Mouse (Mus musculus) lung, adult 2 months (tissue): Measurements from ENCODE around the gene Gm10490. TPM values are rescaled to one million over a fixed set of nuclear protein-coding genes. Genes with fewer than 3 reads are reported as not detected.

ENCODE experiments used
- DNase-seq: peaks from one replicate; pipeline ENCODE4 v3.0.0; 2022
- H3K4me1 ChIP-seq: fragments of 200-500 bp; 2 replicates; pipeline ENCODE4 v1.6.1; 2011; ENCODE audit warnings: low read length; ENCODE audit not compliant: control insufficient read depth, insufficient read depth
- H3K4me3 ChIP-seq: fragments of 200-500 bp; replicated peaks from 2 replicates; pipeline ENCODE3; 2011; ENCODE audit warnings: low read depth, mild to moderate bottlenecking, control low read depth, low read length; ENCODE audit errors: extremely low read depth
- CTCF ChIP-seq: fragments of 200-500 bp; IDR thresholded peaks from 2 replicates; pipeline ENCODE4 v1.5.1; 2011; ENCODE audit warnings: mild to moderate bottlenecking, low read length, control low read depth; ENCODE audit not compliant: insufficient read depth
- POLR2A ChIP-seq: fragments of 200-500 bp; IDR thresholded peaks from 2 replicates; pipeline ENCODE4 v1.6.1; 2011; ENCODE audit warnings: low read depth, mild to moderate bottlenecking, control low read depth, low read length, borderline replicate concordance; ENCODE audit errors: extremely low read depth
- WGBS: fragments of 180-500 bp; shearing (Covaris S2); methylation state at CpG from one replicate; pipeline ENCODE4 v1.1.7; 2018; 5-methylcytosine and 5-hydroxymethylcytosine counted together
- polyA plus RNA-seq: library from polyadenylated mRNA; depleted of rRNA; stranded (reverse); fragments of >200 nt; gene quantifications from 2 replicates; pipeline ENCODE4 v1.2.3, GENCODE M21; 2012

The Gm10490 gene
- polyA plus RNA-seq, 1 experiment, result not detected

- no peak for TF ChIP-seq POLR2A
- no peak for TF ChIP-seq CTCF
- no peaks in the 10 kb centered on the region for H3K4me1 ChIP-seq
- H3K4me3 ChIP-seq, result no peak within 1 kb of the TSS
- WGBS, result 23% methylated on average over 39 of the region's 40 CpGs
- DNase-seq, result no peak
These were observed 10.4 kb downstream of the Gm10490 start, which contains the start of gene Pcsk1n for GRCm38 (mm10) chrX:7919601-7920383. Gene Pcsk1n, plus strand, starts transcription at chrX:7919822.

GRCm38 (mm10) chrX:7922032-7922431 is 12.7 kb downstream of the Gm10490 start:
- Histone ChIP-seq H3K4me1 (no peaks in the 10 kb centered on the region), H3K4me3 (no peak overlapping the region)
- DNase-seq, result no peak
- 21% methylated on average over 48 of the region's 48 CpGs for WGBS
- TF ChIP-seq CTCF (no peak), POLR2A (no peak)

GRCm38 (mm10) chrX:7926266-7926665 is 16.9 kb downstream of the Gm10490 start:
- WGBS, result 65% methylated on average over 6 of the region's 6 CpGs
- no peaks in the 10 kb centered on the region for H3K4me1 ChIP-seq
- TF ChIP-seq POLR2A (no peak), CTCF (no peak)

GRCm38 (mm10) chrX:7927116-7927515 is 17.8 kb downstream of the Gm10490 start:
- TF ChIP-seq CTCF, result no peak
- TF ChIP-seq POLR2A, result no peak
- Histone ChIP-seq H3K4me3 (no peak overlapping the region), H3K4me1 (no peaks in the 10 kb centered on the region)
- no peak for DNase-seq
- 31% methylated on average over 10 of the region's 10 CpGs for WGBS

More at GRCm38 (mm10) chrX:7926266-7926665, 16.9 kb downstream of the Gm10490 start:
- DNase-seq, result no peak
- H3K4me3 ChIP-seq, result no peak overlapping the region

- DNase-seq, result no peak
- 31% methylated on average over 19 of the region's 19 CpGs for WGBS
- H3K4me1 ChIP-seq, result no peaks in the 10 kb centered on the region
- TF ChIP-seq POLR2A (no peak), CTCF (no peak)
- H3K4me3 ChIP-seq, result no peak within 1 kb of the TSS
These were observed 19.0 kb downstream of the Gm10490 start, which contains the start of gene Eras for GRCm38 (mm10) chrX:7928270-7928790. Gene Eras, minus strand, starts transcription at chrX:7928607.

GRCm38 (mm10) chrX:7936874-7937273 is 27.5 kb downstream of the Gm10490 start:
- WGBS, result 50% methylated on average over 11 of the region's 11 CpGs
- DNase-seq, result no peak
- H3K4me1 ChIP-seq, result no peaks in the 10 kb centered on the region
- no peak overlapping the region for H3K4me3 ChIP-seq
- TF ChIP-seq POLR2A (no peak), CTCF (no peak)

- Histone ChIP-seq H3K4me1 (no peaks in the 10 kb centered on the region), H3K4me3 (no peak overlapping the region)
- DNase-seq, result no peak
- no peak for TF ChIP-seq CTCF
- TF ChIP-seq POLR2A, result no peak
- 94% methylated on average over 6 of the region's 6 CpGs for WGBS
These were observed 28.3 kb downstream of the Gm10490 start for GRCm38 (mm10) chrX:7937667-7938066.

GRCm38 (mm10) chrX:7945618-7946017 is 36.3 kb downstream of the Gm10490 start:
- Histone ChIP-seq H3K4me1 (no peaks in the 10 kb centered on the region), H3K4me3 (no peak overlapping the region)
- 81% methylated on average over 8 of the region's 8 CpGs for WGBS
- no peak for TF ChIP-seq CTCF
- no peak for DNase-seq

- Histone ChIP-seq H3K4me3 (peak within 1 kb of the TSS; percentile 80), H3K4me1 (no peaks in the 10 kb centered on the region)
- no peak for DNase-seq
- 37% methylated on average over 37 of the region's 37 CpGs for WGBS
- peak; percentile 55; the same call in 1 of the 2 replicates for TF ChIP-seq POLR2A
- TF ChIP-seq CTCF, result no peak
These were observed 38.0 kb downstream of the Gm10490 start, which contains the start of gene Hdac6 for GRCm38 (mm10) chrX:7947108-7947899. Gene Hdac6, minus strand, starts transcription at chrX:7947889.

GRCm38 (mm10) chrX:7947900-7948492 is 38.7 kb downstream of the Gm10490 start:
- H3K4me3 ChIP-seq, result peak overlapping the region; percentile 80
- TF ChIP-seq POLR2A (no peak), CTCF (no peak)
- no peaks in the 10 kb centered on the region for H3K4me1 ChIP-seq
- peak; percentile 88 for DNase-seq
- 30% methylated on average over 38 of the region's 38 CpGs for WGBS
